In the genomic region with DNA sequence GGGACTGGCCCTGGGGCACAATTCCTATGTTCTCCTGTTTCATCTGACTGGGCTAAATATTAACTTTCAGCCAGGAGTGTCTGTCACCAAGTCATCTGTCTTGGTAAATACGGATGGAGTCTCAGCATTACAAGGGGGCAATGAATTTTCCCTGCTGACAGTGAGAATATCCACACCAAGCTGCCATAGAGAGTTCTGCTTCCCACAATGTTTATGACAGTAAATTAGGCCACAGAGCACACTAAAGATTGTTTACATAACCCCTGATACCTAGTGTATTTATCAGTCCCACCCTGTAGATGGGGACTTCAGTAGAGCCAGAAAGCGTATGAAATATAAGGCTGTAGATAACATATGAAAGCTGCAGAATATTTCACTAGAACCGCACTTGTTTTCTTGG, we compare ENCODE assay signal across 24 mouse cellular contexts.
DNase-seq lines count a peak whose midpoint lies in the region; ATAC-seq and TF ChIP-seq lines count a peak whose summit lies in the region.
"Had no signal": no experiment of that assay in that cellular context is flagged by ENCODE, and none has a peak within 500 bp of the region (broad histone marks: within the 10 kb centered on the region; RNA-seq: fewer than 3 reads in every experiment).

No protein-coding gene starts in this region.

- no peaks in the 10 kb centered on the region for H3K27me3 ChIP-seq in kidney, embryonic 14.5 days (ENCODE audit: control insufficient read depth, insufficient read depth, low read length)
- no peaks in the 10 kb centered on the region for H3K27me3 ChIP-seq in kidney, postnatal 0 days (ENCODE audit: insufficient read depth, low read length)
- peaks cover 14% of the 10 kb centered on the region for H3K27me3 ChIP-seq in Patski
- H3K27me3 ChIP-seq in midbrain, postnatal 0 days (ENCODE audit: insufficient read depth, low read length), result no peaks in the 10 kb centered on the region
- H3K27me3 ChIP-seq: embryonic facial prominence, embryonic 12.5 days; embryonic facial prominence, embryonic 15.5 days; hindbrain, embryonic 13.5 days had no signal

- TF ChIP-seq CTCF in kidney, postnatal 0 days (IDR thresholded peaks at IDR 0.05; ENCODE audit: low read depth), result no peak
- no peak for TF ChIP-seq CTCF in Patski (IDR thresholded peaks at IDR 0.05)
- TF ChIP-seq CTCF in midbrain, postnatal 0 days (IDR thresholded peaks at IDR 0.05), result no peak

- WGBS in kidney, embryonic 14.5 days, result 26% methylated on average over 3 of the region's 3 CpGs
- WGBS in kidney, postnatal 0 days, result 19% methylated on average over 3 of the region's 3 CpGs
- whole genome bisulfite sequencing in midbrain, postnatal 0 days, result 83% methylated on average over 3 of the region's 3 CpGs

- H3K4me2 ChIP-seq in kidney, embryonic 14.5 days (replicated peaks; ENCODE audit: low read depth, low read length), result no peak overlapping the region
- H3K4me2 ChIP-seq in kidney, postnatal 0 days (ENCODE audit: low read length), result no peak overlapping the region
- no peak overlapping the region for H3K4me2 ChIP-seq in midbrain, postnatal 0 days (ENCODE audit: low read depth, low read length, poor library complexity, severe bottlenecking)
- H3K4me2 ChIP-seq: embryonic facial prominence, embryonic 12.5 days; embryonic facial prominence, embryonic 15.5 days; heart, embryonic 11.5 days; hindbrain, embryonic 13.5 days had no signal

- in situ Hi-C loops in Patski (cut with MboI; ENCODE audit: low pct_unique_long_range_greater_than_20kb), result no loop called here

- H3K9me3 ChIP-seq in kidney, embryonic 14.5 days (ENCODE audit: control insufficient read depth, low read length), result no peaks in the 10 kb centered on the region
- no peaks in the 10 kb centered on the region for H3K9me3 ChIP-seq in kidney, postnatal 0 days (replicated peaks; ENCODE audit: low read length)
- H3K9me3 ChIP-seq in midbrain, postnatal 0 days (ENCODE audit: low read length), result no peaks in the 10 kb centered on the region
- H3K9me3 ChIP-seq: embryonic facial prominence, embryonic 12.5 days; embryonic facial prominence, embryonic 15.5 days; hindbrain, embryonic 10.5 days; hindbrain, embryonic 13.5 days had no signal

- no peaks in the 10 kb centered on the region for H3K36me3 ChIP-seq in kidney, embryonic 14.5 days (ENCODE audit: control insufficient read depth, insufficient read depth, low read length)
- no peaks in the 10 kb centered on the region for H3K36me3 ChIP-seq in kidney, postnatal 0 days (ENCODE audit: insufficient read depth, low read length)
- H3K36me3 ChIP-seq in midbrain, postnatal 0 days (ENCODE audit: insufficient read depth, low read length), result no peaks in the 10 kb centered on the region
- H3K36me3 ChIP-seq: embryonic facial prominence, embryonic 12.5 days; embryonic facial prominence, embryonic 15.5 days; hindbrain, embryonic 10.5 days; hindbrain, embryonic 13.5 days had no signal

- no peaks in the 10 kb centered on the region for H3K4me1 ChIP-seq in kidney, embryonic 14.5 days (ENCODE audit: control insufficient read depth, insufficient read depth, low read length)
- no peaks in the 10 kb centered on the region for H3K4me1 ChIP-seq in kidney, postnatal 0 days (replicated peaks; ENCODE audit: insufficient read depth, low read length)
- H3K4me1 ChIP-seq in midbrain, postnatal 0 days (ENCODE audit: insufficient read depth, low read length), result no peaks in the 10 kb centered on the region
- H3K4me1 ChIP-seq: embryonic facial prominence, embryonic 12.5 days; embryonic facial prominence, embryonic 15.5 days; hindbrain, embryonic 10.5 days; hindbrain, embryonic 13.5 days had no signal

- H3K4me3 ChIP-seq in kidney, embryonic 14.5 days (ENCODE audit: low read length), result no peak overlapping the region
- no peak overlapping the region for H3K4me3 ChIP-seq in kidney, postnatal 0 days (replicated peaks; ENCODE audit: low read depth, low read length)
- H3K4me3 ChIP-seq in midbrain, postnatal 0 days (ENCODE audit: low read depth, low read length), result no peak overlapping the region
- H3K4me3 ChIP-seq: embryonic facial prominence, embryonic 12.5 days; embryonic facial prominence, embryonic 15.5 days; gastrocnemius, adult 2 months; hindbrain, embryonic 10.5 days; hindbrain, embryonic 13.5 days had no signal

- CTCF ChIA-PET in Patski (lab: Charles Lee), result interaction anchor here (0.9 kb wide), 1 partner anchor 17 kb away, joined by 3 read pairs; no protein-coding TSS in a partner anchor

- no peak overlapping the region for H3K27ac ChIP-seq in kidney, embryonic 14.5 days (ENCODE audit: low read depth, low read length)
- H3K27ac ChIP-seq in kidney, postnatal 0 days, result no peak overlapping the region
- no peak overlapping the region for H3K27ac ChIP-seq in midbrain, postnatal 0 days (ENCODE audit: low read depth, low read length)
- H3K27ac ChIP-seq: embryonic facial prominence, embryonic 12.5 days; embryonic facial prominence, embryonic 15.5 days; gastrocnemius, adult 2 months; hindbrain, embryonic 10.5 days; hindbrain, embryonic 13.5 days had no signal

- no peak for DNase-seq in kidney, postnatal 36 days
- DNase-seq in kidney, postnatal 0 days (ENCODE audit: low spot score), result peak; percentile 39
- no peak for DNase-seq in kidney, adult 9 months
- DNase-seq in Patski (ENCODE audit: low read depth, low spot score), result peak; percentile 25
- DNase-seq in embryo, embryonic 9.5 days (ENCODE audit: extremely low spot score), result peak; percentile 27
- no peak for DNase-seq in urinary bladder, postnatal 4 days (ENCODE audit: low spot score in 2 of 2)
- no peak for DNase-seq in midbrain, postnatal 0 days (ENCODE audit: low spot score)
- DNase-seq: adrenal gland, postnatal 10 days; adrenal gland, postnatal 36 days; cerebellum, adult 18-20 months; cerebellum, adult 9-10 months; cerebellum, postnatal 14 days; forebrain, postnatal 0 days; gastrocnemius, adult 2 months; gastrocnemius, postnatal 14 days; heart, adult 11 months had no signal

- peak; percentile 68 for ATAC-seq in kidney, embryonic 14.5 days (ENCODE audit: low FRiP score, low TSS enrichment)
- 0 out of 2 replicates have a peak, but pooled peaks have one; percentile 13 for ATAC-seq in kidney, postnatal 0 days (replicated peaks; ENCODE audit: low FRiP score, low read depth)
- ATAC-seq in Patski, result peak; percentile 44
- ATAC-seq in midbrain, postnatal 0 days (ENCODE audit: low FRiP score), result no peak
- ATAC-seq: forebrain, embryonic 14.5 days; forebrain, postnatal 0 days; hindbrain, embryonic 16.5 days had no signal

- H3K9ac ChIP-seq in kidney, embryonic 14.5 days (ENCODE audit: low read depth, low read length), result no peak overlapping the region
- no peak overlapping the region for H3K9ac ChIP-seq in kidney, postnatal 0 days (ENCODE audit: low read depth, low read length)
- H3K9ac ChIP-seq in midbrain, postnatal 0 days (replicated peaks; ENCODE audit: low read length, poor library complexity, severe bottlenecking), result no peak overlapping the region
- H3K9ac ChIP-seq: embryonic facial prominence, embryonic 12.5 days; embryonic facial prominence, embryonic 15.5 days; forebrain, postnatal 0 days; hindbrain, embryonic 13.5 days had no signal

- POLR2A ChIA-PET in Patski (lab: Charles Lee), result no interaction called here

Comparison
In these comparisons a context has a peak if more than half of its experiments do, and no peak if none do; other contexts are left out.
1. DNase-seq: peak in kidney, postnatal 0 days (single experiment), Patski (single experiment) and embryo, embryonic 9.5 days (single experiment); none in kidney, postnatal 36 days (0 of 2), kidney, adult 9 months (single experiment), urinary bladder, postnatal 4 days (0 of 2) and midbrain, postnatal 0 days (single experiment).